Mouse (Mus musculus) retina, embryonic 14.5 days (tissue): ENCODE results near the gene Rcan2.

Source experiments
- DNase-seq: peaks from one replicate; pipeline ENCODE4 v3.0.0-alpha.2; 2015; ENCODE audit warnings: low spot score

The Rcan2 gene

DNA sequence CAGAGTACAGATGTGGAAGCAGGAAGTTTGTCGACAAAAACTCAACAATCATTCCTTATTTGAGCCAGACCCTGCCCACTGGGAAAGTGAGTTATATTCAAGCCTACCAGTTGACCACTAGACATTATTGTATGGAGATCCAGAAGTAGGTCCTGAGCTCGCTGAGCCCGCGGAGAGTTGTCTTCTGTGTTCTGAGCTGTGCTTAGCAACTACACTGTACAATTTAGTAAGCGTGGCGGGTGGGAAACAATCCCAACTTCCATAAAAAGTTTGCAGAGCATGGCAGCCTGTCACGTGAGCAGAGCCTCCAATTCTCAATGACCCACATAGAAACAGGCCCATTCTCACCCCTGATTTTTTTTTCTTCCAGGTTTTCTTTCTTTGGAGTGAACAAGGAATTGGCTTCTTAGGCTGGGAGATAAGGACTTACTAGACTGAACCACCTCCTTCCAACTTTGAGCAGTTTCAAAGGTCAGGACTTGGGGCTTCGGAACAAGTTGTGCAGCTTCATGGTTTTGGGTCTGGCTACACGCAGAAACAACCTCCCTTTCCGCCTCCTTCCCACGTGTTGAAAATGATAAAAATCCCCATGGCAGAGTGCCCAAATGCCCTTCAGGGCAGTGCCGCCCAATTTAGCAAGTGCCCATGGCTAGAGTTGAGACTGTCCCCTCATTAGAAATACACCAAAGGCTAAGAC, 276.1 kb downstream of the Rcan2 start:
- DNase-seq = no peak

DNA sequence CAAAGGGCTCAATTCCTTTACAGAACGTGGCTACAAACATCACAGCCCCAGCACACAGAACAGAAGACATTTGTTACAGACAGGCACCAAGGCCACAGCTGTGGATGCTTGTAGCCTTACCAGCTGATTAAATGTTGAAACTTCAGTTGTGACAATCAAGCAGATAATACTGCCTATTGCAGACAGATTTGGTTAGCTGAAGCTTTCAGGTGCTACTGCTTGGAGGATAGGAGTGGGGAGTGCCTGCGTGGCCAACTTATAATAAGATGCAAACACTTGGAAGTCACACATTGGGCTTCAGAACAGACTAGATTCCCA, 276.7 kb downstream of the Rcan2 start:
- DNase-seq = no peak

DNA sequence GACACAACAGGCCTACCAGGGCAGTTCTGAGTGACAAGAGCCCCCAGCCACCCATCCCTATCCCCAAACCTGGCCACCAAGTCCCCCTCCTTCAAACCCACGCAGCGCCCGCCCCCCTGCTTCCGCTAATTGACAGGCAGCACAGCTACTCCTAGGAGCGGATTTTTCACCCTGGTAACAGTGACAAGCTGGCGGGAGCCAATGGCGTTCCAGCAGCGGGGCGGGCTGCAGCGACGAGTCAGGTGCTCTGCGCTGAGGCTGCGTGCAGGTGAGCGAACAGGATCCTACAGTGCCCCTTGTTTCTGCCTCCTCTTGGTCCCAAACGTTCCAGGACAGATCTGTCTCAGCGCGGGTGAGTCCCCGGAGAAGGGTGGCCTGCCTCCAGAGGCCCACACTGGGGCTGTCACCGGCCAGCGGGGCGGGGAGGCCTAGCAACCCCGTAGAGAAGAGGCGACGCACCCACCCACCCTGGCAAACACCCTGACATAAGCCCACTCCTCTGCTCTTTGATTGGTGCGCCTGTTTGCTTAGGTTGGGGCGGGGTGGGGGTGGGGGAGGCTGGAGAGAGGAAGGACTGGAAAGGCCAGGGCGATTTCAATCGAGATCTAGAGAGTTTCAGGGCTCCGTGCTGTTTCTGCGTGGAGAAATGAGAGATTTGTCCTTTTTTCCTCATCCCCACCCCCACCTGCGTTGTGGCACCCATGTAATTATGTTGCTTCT, 277.6 kb downstream of the Rcan2 start, which contains the start of gene Enpp5:
Gene Enpp5 (plus strand): TSS at position 183 of the 720 bp plus-strand sequence.
- DNase-seq = peak; percentile 83

DNA sequence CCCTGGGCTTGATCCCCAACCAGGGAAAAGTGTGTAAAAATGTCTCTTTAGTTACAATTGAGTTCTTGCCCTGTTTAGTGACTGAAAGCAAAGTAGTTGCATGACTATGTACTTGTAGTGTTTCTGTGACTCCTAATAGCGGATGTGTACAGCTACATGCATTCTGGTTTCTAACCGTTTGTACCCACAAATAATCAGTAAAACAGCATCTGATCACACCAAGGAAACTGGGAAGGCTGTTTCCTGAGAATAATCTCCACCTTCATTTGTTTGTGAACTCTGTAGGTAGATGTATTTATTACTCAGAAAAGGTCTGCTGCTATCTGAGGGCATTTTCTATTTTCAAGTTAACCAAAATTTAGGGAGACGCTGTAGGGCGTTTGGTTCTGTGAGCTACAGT, 282.0 kb downstream of the Rcan2 start:
- DNase-seq = no peak

DNA sequence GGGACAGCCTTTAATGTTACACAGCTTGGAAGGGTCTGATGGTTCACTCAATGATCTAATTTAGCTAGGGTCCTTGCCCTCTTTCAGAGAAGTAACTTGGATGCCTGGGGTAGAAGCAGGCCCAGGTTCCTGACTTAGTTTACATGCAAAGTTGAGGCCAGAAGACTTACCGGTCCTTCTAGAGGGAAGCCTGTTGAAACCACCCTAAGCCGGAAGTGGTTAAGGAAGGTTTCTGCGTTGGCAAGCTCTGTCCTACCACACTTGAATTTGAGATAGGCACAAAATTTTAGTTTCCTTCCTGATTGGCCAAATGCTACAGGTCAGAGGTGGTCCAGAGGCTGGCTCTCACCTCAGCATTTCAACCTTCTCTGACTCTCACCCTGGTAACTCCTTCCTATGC, 287.1 kb downstream of the Rcan2 start:
- no peak for DNase-seq
